Mouse (Mus musculus) CD4-positive helper T cell, adult 2 months (primary cell): ENCODE results near the gene Noxo1.
A peak's percentile ranks its signal among the peaks of the same experiment; 100 is the strongest.
"Not testable (repeated sequence)": the region's sequence is repeated elsewhere in the genome, so short reads cannot be mapped to it uniquely, and the experiment has no call there.

ENCODE experiments used
- DNase-seq: peaks from one replicate; pipeline ENCODE4 v3.0.0-alpha.2; 2012; ENCODE audit warnings: low read depth, missing footprints, low spot score

Gene Noxo1

DNA sequence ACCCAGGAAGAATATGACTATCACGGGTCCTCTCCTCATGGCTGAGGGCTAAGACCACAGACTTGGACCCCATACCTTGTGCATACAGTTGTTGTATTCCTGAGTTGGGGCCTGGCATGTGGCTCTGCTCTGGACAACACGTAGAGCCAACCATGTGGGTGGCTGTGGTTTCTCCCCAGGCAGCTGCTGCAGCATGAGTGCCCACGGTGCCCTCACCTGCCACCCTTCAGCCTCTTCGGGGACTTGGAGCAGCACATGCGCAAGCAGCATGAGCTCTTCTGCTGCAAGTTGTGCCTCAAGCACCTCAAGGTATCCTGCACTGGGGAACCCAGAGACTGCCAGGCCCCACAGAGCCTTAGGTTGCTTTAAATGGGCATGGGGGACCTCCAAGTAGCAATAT, 19.2 kb upstream of the Noxo1 start:
- DNase-seq = no peak

DNA sequence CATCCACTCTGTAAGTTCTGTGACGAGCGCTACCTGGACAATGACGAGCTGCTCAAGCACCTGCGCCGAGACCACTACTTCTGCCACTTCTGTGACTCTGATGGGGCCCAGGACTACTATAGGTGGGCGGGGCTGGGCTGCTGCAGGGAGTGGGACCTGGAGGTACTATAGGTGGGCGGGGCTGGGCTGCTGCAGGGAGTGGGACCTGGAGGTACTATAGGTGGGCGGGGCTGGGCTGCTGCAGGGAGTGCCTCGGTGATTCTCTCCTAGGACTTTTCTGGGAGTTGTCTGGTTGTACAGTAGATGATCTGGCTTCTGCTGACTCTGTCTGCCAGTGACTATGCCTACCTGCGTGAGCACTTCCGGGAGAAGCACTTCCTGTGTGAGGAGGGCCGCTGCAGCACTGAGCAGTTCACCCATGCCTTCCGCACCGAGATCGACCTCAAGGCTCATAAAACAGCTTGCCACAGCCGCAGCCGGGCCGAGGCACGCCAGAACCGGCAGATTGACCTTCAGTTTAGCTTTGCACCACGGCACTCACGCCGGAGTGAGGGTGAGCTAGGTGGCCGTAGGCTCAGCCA, 18.4 kb upstream of the Noxo1 start:
- DNase-seq = no peak

DNA sequence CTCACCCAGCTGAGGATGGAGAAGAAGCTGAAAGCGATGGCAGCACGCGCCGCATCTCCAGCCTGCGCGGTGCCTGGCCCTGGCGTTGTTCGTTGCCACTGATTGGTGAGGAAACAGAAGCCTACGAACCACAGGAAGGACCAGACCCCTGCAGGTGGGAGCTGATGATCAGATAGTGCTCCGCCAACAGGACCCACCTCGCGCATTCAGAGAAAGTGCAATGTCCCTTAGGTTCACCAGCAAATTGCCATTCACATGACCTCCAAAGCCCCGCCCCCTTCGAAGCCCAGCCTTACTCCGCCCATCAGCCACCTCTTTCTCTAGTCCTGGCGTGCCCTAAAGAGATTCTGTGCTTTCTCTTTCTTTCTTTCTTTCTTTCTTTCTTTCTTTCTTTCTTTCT, 9.5 kb upstream of the Noxo1 start:
- peak; percentile 66 for DNase-seq

DNA sequence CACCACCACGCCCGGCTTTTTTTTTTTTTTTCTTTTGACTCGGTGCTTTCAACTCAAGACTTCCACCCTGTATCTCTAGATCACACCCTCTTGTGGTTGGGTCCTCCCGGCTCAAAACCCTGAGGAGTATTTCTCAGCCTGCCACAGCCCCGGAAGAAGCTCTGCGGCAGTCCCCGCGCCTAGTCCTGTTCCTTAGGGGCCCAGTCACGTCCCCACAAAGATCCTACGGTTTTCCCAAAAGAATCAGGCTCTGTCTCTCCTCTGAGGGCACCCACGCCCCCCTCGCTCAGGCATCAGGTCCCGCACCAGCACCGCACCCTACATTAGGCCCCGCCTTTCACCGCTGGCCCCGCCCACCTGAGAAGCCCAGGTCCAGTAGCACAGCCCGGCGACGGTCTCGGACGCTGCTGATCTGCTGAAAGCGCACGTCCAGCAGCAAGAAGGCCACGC, 8.9 kb upstream of the Noxo1 start:
- peak; percentile 84 for DNase-seq

DNA sequence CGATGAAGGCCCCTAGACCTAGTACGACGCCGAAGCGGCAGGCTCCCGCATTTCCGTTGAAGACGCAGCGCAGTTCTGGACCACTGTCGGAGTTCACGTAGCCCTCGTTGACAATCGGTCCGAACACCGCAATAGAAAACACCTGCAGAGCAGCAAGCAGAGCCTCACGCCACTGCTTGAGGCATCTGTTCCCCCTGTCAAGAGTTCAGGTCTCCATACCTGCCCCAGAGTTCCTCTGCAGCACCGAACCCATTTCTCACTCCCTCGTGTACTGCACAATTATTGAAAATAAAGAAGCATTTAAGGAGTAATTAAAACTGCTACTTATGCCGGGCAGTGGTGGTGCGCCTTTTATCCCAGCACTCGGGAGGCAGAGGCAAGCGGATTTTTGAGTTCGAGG, 8.4 kb upstream of the Noxo1 start:
- no peak for DNase-seq

DNA sequence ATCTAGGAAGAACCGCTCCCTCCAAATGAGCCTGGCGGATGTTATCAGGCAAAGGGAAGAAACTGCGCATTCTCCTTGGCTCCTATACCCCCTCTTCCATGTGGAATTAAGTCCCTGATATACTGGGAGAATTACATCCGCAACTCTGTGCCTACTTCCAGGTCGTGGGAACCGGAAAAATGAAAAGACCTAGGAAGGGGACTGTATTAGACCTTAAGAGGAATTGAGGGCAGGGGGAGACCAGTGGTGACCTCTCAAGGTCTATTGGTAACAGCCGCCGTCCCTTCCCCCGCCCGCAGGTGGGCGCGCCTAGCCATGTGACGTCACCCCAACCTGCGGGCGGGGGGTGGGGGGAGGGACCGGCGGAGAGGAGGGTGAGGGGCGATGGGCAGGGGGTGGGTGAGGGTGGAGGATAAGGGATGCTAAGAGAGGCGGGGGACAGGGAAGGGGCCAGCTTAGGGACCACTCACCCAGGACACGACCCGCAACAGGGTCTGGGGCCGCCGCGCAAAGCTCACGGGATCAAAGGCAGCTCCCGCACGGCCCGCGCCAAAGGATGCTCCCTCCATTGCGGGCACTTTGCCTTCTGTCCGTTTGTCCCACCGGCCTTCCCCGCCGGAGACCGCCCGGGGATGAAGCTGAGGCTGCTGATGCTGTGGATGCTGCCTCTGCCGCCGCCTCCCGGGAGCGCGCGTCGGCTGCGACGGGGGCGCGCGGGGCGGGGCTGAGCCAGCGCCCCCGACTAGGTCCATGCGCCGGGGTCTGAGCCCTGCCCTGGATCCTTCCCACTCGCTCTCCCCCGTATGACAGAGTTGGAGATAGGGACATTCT, 6.6 kb upstream of the Noxo1 start, which contains the start of gene Syngr3:
TSS of gene Syngr3 (minus strand) at position 705 of the 831 bp plus-strand sequence.
- DNase-seq = no peak

DNA sequence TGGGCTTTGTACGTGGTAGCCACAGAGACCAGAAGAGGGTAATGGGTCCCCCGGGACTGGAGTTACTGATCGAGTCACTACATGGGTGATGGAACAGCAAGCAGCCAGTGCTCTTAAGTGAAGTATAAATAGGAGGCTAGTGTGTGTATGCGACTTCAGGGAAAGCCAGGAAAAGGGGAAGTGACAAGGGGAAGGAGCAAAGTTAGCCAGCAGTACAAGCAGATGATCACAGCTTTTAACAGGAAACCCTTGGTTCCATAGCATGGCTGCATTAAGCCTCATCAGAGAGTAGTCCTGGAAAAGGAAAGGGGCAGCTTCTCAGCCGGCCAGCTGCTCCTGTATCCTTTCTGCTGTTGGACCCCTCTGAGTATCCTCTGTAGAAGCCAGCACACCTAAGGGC, 3.6 kb upstream of the Noxo1 start:
- no peak for DNase-seq

DNA sequence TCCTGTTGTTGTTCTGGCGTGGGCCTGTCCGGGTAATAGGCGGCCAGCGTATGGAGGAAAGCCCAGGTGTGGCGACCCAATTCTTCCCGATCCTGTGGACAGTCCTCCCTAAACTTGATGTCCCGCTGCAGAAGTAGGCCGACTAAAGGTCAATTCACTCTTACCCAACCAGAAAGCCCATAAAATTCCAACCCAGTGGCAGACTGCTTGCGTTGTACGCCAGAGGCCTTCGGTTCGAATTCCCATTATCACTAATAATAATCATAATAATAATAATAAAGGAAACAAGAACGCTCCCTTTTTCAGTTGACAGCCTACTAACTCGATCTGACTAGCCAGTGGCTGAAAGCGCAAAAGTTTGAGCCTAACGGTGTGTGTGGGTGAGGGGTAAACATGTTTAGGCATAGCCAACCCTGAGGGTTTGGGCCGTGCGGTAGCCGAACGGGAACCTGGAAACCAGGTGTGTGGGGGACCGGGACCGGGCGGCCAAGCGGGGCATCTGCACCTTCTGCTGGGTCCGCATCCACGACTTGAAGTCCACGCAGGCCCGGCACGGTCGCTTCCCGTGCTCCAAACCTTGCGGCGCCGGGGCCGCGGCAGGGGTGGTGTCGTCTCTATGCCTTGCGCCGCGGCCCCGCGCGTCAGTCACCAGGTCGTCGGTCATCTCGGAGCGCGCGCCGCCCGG, 566 bp upstream of the Noxo1 start:
- DNase-seq = no peak

DNA sequence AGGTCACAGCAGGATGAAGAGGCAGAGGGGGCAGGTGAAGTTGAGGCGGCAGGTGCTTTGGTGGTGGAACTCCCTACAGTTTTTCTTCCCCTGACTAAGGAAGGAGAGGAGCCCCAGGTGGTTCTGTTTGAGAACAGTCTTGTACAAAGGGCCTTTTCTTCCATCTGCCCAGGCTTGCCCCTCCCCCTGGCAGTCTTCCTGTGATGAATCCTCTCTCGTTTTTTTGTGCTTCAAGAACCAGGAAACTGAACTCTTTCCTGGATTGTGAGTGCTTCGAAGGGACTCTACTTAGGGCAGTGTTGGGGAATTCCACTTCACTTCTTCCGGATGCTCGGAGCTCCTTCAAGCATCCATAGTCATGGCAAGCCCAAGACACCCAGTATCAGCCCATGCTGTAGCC, 2.0 kb downstream of the Noxo1 start:
- no peak for DNase-seq

DNA sequence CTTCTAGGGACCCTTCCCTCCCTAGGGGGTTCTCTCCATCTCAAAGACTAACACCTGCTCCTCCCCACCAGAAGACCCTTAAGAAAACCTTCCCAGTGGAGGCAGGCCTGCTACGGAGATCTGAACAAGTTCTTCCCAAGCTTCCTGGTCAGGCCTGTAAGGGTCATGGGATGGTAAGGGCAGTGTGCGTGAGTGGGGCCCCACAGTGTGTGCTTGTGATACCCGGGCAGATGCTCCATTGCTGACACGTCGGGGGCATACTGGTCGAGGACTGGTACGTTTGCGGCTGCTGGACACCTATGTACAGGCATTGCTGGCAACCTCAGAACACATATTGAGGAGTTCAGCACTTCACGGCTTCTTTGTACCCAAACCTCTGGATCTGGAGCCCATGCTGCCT, 2.7 kb downstream of the Noxo1 start:
- no peak for DNase-seq

DNA sequence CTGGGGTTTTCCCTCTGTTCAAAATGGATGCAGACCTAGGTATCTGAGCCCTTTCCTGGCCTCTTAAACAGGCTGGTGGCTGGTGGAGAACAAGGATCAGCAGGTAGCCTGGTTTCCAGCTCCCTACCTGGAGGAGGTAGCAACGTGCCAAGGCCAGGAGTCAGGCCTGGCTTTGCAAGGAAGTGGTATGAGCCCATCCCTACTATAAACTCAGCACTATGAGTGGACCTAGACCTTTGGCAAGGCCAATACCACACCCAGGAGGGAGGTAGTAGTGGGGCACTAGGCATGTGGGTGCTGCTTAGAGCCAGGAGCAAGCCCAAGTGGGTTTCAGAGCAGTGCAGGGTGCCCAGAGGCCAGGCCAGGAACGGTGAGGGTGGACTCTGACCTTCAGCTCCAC, 3.4 kb downstream of the Noxo1 start:
- DNase-seq = no peak

DNA sequence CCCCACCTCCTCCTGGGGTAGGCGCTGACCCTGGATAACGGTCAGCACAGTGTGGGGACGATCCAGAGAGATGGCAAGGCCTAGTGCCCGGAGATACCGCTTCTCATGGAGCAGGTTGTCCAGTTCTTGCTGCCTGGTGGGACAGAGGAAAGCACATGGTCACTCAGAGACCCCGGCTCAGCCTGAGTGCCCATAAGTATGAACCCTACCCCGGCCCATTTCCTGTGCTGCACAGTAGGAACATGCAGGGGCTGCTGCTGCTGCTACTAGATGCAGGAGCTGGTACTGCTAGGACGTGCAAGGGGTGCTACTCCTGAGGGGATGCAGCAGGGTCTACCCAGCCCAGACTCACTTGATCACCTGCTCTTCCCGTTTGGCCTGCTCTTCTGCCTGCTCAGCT, 5.2 kb downstream of the Noxo1 start:
- no peak for DNase-seq

DNA sequence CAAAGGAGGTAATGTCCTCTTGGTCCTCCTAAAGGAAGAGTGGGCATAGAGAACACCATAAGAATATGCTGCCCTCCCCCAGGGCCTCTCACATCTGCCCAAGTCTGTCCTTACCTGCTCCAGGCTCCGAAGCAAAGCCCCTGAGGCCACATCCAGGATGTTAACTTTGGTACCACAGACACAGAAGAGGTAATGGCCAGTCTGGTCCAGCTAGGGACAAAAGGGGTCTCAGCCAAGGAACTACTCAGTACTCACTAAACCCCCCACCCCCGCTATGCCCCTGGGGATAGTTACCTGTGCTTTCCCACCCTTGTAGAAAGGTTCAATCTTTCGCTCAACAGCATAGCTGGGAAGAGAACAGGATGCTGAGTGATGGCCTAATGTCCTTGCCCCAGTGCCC, 9.8 kb downstream of the Noxo1 start:
- DNase-seq = no peak

DNA sequence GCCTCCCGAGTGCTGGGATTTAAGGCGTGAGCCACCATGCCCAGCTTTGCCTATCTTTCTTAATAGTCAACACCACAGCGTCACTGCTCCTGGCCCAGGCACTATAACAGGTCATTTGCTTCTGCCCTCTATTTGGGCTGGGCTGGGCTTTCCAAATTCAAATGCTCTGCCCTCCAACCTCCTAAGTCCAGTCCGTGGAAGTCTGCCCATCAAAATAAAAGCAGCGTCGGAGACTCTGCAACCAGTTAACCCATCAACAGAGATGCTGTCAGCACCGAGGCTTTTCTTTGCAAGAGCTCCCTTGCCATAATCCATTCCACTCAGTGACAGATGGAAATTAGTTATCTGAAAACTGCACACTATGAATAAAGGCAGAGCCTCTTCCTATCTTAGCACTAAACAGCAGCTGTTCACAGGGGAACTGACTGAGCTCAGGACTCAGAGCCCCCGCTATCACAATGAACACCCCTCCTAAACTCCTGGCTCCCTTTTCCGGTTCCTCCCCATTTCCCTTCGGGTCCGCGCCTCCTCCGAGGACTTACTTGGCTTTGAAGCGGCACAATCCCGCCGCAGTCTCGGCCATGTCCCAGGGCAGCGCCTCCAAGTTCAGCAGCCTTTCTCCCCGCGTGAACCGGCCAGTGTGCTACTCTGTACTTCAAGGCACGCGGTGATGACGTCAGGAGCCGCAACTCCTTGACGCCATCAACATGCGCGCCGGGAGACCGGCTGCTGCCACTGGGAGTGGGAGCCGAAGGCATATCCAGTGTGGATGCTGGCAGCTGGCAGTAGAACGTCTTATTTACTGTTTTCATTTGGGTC, 11.2 kb downstream of the Noxo1 start, which contains the start of gene Tbl3:
TSS of gene Tbl3 (minus strand) at position 679 of the 819 bp plus-strand sequence.
- DNase-seq = peak; percentile 95

DNA sequence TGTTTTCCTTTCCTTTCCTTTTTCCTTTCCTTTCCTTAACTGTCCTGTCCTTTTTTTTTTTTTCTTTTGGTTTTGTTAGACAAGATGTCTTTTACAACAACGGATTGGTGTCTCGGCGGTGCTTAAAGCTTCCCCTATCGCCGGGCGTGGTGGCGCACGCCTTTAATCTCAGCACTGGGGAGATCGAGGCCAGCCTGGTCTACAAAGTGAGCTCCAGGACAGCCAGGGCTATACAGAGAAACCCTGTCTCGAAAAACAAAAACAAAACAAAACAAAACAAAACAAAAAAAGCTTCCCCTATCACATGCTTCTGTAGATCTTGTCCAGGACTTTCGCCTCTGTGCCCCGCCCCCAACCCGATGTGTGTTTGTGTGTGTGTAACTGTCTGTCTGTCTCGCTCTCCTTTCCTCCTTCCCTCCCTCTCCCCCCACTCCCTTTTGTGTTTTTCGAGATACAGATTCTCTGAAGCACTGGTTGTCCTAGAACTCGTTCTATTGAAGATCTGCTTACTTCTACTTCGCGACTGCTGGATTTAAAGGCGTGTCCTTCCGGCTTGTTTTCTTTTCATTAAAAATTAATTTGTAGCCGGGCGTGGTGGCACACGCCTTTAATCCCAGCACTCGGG, 11.9 kb downstream of the Noxo1 start:
- no peak for DNase-seq

DNA sequence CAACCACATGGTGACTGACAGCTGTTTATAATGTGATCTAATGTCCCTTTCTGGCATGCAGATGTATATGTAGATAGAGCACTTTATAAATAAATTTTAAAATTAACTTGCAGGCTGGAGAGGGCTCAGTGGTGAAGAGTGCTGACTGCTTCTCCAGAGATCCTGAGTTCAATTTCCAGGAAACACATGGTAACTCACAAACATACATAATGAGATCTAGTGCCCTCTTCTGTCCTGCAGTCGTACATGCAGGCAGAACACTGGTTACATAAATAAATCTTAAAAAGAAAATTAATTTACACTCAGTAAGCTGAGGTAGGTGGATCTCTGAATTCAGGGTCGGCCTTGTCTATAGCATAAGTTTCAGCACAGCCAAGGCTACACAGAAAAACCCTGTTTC, 12.6 kb downstream of the Noxo1 start:
- peak; percentile 78 for DNase-seq

DNA sequence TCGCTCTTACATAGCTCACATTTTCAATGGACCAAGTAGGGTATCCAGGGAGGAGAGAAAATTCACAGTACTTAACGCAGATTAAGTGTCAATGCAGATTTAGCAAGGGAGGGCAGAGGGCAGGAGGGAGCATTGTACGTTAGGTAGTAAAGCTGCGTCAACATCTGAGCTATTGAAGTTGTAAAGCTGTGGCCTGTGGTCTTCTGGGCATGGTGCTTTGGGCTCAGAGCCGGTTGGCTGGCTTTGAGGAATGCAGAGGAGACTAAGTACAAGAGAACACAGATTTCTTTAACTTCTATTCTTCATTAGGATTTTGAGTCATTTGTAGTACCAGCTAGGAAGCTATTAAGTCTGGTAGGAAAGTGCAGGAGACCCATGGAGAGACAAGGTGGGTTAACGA, 19.5 kb downstream of the Noxo1 start:
- no peak for DNase-seq

DNA sequence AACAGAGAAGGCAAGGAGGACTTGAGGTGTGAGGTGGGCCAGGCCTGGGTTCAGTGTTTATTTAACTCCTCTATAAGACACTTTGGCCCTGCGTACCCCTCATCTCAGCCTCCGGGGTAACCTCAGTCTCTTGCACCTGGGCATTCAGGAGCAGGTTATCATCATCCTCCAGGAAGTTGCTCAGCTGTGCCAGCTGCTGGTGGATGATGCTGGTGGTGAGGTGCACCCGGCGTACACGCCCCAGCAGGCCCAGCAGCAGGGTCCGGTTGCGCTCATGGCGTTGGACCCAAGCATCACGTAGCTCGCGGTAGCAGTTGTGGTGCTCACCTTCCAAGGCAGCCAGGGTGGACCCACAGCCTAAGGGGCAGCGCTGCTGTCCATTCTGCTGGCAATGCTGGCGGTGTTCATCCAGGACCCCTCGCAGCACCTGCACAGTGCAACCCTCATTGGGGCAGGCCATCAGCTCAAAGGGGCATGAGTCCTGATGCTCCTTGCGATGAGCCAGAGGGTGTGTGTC, 20.2 kb downstream of the Noxo1 start:
- DNase-seq = no peak

DNA sequence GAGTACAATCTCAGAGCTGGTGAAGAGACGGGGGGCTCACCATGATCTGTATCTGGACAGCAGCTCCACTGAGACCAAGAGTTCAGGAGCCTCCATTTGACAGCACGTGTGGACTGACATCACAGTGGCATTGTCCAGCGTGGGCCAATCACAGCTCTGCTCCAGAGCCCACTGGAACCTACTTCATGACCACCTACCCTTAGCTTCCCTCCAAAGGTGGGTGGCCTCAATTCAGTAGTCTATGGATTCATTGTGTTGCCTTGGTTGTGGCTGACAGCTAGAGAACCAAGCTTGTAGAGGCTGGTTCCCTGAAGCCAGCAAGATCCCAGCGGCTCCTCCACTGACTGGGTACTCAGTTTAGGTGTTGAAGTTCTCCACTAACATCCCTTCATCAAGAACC, 21.9 kb downstream of the Noxo1 start, which contains the start of the genes Rnf151 and Rps2:
TSS of gene Rnf151 (minus strand) at position 121 of the 400 bp plus-strand sequence.
TSS of gene Rps2 (plus strand) at position 174 of the 400 bp plus-strand sequence.
- no peak for DNase-seq

DNA sequence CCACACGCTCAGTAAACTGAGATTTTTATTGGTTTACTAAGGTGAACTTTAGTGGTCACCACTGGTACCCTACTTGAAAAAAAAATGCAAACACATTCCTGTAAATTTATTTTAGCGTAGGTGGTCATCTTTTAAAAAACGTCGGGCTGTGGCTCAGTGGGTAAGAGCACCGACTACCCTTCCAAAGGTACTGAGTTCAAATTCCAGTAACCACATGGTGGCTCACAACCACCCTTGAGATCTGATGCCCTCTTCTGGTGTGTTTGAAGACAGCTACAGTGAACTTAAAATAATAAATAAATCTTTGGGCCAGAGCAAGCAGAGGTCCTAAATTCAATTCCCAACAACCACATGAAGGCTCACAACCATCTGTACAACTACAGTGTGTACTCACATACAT, 22.9 kb downstream of the Noxo1 start:
- DNase-seq = not testable (repeated sequence)
